Mouse (Mus musculus): Measurements from ENCODE around the gene Gpr1. TPM values are rescaled to one million over a fixed set of nuclear protein-coding genes. Genes with fewer than 3 reads are reported as not detected.
"Not testable (repeated sequence)": the region's sequence is repeated elsewhere in the genome, so short reads cannot be mapped to it uniquely, and the experiment has no call there.

The Gpr1 gene
- polyA plus RNA-seq, 1 experiment from 2014 or later: 0.24 TPM

- ATAC-seq (ENCODE audit: insufficient number of reproducible peaks, insufficient read depth, low FRiP score, low TSS enrichment): no peak
- H3K4me1 ChIP-seq: peaks cover 15% of the 10 kb centered on the region
- no peak overlapping the region for H3K27ac ChIP-seq
- H3K27me3 ChIP-seq: no peaks in the 10 kb centered on the region
- peak overlapping the region; percentile 96; the same call in 1 of the 2 replicates for H3K4me3 ChIP-seq
- H3K36me3 ChIP-seq: peaks cover 23% of the 10 kb centered on the region
- peak overlapping the region; percentile 62 for H3K4me2 ChIP-seq (replicated peaks)
- no peaks in the 10 kb centered on the region for H3K9me3 ChIP-seq
- 69% methylated on average over 3 of the region's 3 CpGs for WGBS
- peak overlapping the region; percentile 85 for H3K9ac ChIP-seq
These were observed 36.0 kb downstream of the Gpr1 start for GRCm38 (mm10) chr1:63178308-63178707.

- Histone ChIP-seq H3K27ac (peak within 1 kb of the TSS; percentile 88), H3K9me3 (no peaks in the 10 kb centered on the region), H3K4me3 (peak within 1 kb of the TSS; percentile 96), H3K9ac (peak within 1 kb of the TSS; percentile 85), H3K27me3 (no peaks in the 10 kb centered on the region), H3K4me1 (peaks cover 15% of the 10 kb centered on the region), H3K4me2 (replicated peaks) (peak within 1 kb of the TSS; percentile 62), H3K36me3 (peaks cover 25% of the 10 kb centered on the region)
- peak; percentile 66 for ATAC-seq (ENCODE audit: insufficient number of reproducible peaks, insufficient read depth, low FRiP score, low TSS enrichment)
- WGBS: under 1% methylated on average over 72 of the region's 72 CpGs
These were observed 37.5 kb downstream of the Gpr1 start, which contains the start of the genes Eef1b2 and Ndufs1 for GRCm38 (mm10) chr1:63176604-63177421. TSS of gene Eef1b2 (plus strand) at chr1:63176825. TSS of gene Ndufs1 (minus strand) at chr1:63176833.

GRCm38 (mm10) chr1:63176259-63176603 is 38.1 kb downstream of the Gpr1 start:
- Histone ChIP-seq H3K4me2 (replicated peaks) (peak overlapping the region; percentile 62), H3K27ac (peak overlapping the region; percentile 88), H3K9ac (peak overlapping the region; percentile 85), H3K27me3 (no peaks in the 10 kb centered on the region), H3K9me3 (no peaks in the 10 kb centered on the region), H3K4me1 (peaks cover 15% of the 10 kb centered on the region), H3K4me3 (peak overlapping the region; percentile 96), H3K36me3 (peaks cover 29% of the 10 kb centered on the region)
- under 1% methylated on average over 14 of the region's 14 CpGs for WGBS
- ATAC-seq (ENCODE audit: insufficient number of reproducible peaks, insufficient read depth, low FRiP score, low TSS enrichment): no peak

DNA sequence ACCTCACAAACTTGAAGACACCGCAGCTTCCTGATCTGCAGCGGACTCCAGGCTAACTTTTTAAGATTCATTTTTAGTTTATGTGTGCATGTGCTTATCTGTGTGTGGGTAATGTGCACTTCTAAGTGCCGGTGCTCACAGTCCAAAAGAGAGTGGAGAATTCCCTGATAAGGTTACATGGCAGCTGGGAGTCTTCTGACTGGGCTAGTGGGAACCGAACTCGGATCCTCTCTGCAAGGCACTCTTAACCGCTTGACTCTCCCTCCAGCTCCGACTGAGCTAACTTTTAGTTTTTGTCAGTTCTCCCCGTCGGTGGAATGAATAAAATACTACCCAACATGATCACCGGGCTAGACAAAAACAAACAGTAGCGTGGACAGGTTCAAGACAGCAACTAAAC is 38.5 kb downstream of the Gpr1 start:
- Histone ChIP-seq H3K27ac (peak overlapping the region; percentile 88; the same call in 1 of the 2 replicates), H3K4me3 (peak overlapping the region; percentile 96), H3K9me3 (no peaks in the 10 kb centered on the region), H3K36me3 (peaks cover 33% of the 10 kb centered on the region), H3K4me1 (peaks cover 15% of the 10 kb centered on the region), H3K9ac (peak overlapping the region; percentile 85), H3K4me2 (replicated peaks) (peak overlapping the region; percentile 62), H3K27me3 (no peaks in the 10 kb centered on the region)
- WGBS: 12% methylated on average over 11 of the region's 11 CpGs
- no peak for ATAC-seq (ENCODE audit: insufficient number of reproducible peaks, insufficient read depth, low FRiP score, low TSS enrichment)

GRCm38 (mm10) chr1:63168638-63169037 is 45.7 kb downstream of the Gpr1 start:
- ATAC-seq (ENCODE audit: insufficient number of reproducible peaks, insufficient read depth, low FRiP score, low TSS enrichment): no peak
- Histone ChIP-seq H3K9me3 (no peaks in the 10 kb centered on the region), H3K4me2 (replicated peaks) (no peak overlapping the region), H3K27me3 (no peaks in the 10 kb centered on the region), H3K4me1 (no peaks in the 10 kb centered on the region), H3K4me3 (no peak overlapping the region), H3K36me3 (peaks cover 58% of the 10 kb centered on the region), H3K27ac (no peak overlapping the region), H3K9ac (no peak overlapping the region)
- 87% methylated on average over 2 of the region's 2 CpGs for WGBS

- ATAC-seq (ENCODE audit: insufficient number of reproducible peaks, insufficient read depth, low FRiP score, low TSS enrichment): no peak
- no peak overlapping the region for H3K27ac ChIP-seq
- 96% methylated on average over 13 of the region's 13 CpGs for WGBS
These were observed 74.1 kb downstream of the Gpr1 start for GRCm38 (mm10) chr1:63140231-63140630.

DNA sequence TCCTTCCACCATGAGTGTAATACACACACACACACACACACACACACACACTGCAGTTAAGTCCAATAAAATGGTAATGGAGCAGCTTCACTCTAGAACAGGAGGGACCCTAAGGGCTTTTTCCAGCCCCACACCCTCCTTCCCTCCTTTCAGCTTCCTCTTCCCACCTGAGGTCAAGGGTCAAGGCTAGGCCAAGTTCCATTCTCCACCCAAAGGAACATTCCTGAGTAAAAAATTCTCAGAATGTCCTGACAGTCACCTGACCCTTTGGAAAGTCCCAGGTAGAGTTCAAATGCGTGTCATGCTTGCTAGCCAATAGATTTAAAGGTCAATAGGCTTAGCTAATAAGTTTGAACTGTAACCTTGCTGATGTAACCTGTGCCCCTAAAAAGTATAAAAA is 75.8 kb downstream of the Gpr1 start:
- H3K36me3 ChIP-seq: peaks cover 24% of the 10 kb centered on the region
- ATAC-seq (ENCODE audit: insufficient number of reproducible peaks, insufficient read depth, low FRiP score, low TSS enrichment): not testable (repeated sequence)

More at GRCm38 (mm10) chr1:63140231-63140630, 74.1 kb downstream of the Gpr1 start:
- Histone ChIP-seq H3K27me3 (no peaks in the 10 kb centered on the region), H3K4me3 (no peak overlapping the region), H3K4me1 (no peaks in the 10 kb centered on the region), H3K9me3 (no peaks in the 10 kb centered on the region), H3K4me2 (replicated peaks) (no peak overlapping the region), H3K9ac (no peak overlapping the region), H3K36me3 (peaks cover 39% of the 10 kb centered on the region)

DNA sequence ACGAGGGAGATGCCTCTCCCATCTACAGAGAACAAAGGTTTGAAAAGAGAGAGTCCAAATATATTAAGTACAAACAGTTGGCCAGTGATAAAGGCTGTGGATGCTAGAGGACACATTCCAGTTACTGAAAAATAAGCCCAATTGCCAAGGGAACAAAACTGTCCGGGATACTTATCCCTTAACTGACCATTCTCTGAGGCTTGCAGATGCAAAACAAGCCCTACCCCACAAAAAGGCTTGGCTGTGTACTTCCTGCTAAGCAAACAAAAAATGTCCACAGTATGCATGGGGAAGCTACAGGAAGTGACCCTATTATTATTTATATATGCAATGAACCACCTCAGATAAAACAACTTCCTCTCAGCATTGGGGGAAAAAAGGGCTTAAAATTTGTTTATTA is 76.4 kb downstream of the Gpr1 start:
- no peak overlapping the region for H3K27ac ChIP-seq
- H3K36me3 ChIP-seq: peaks cover 20% of the 10 kb centered on the region
- H3K4me2 ChIP-seq (replicated peaks): no peak overlapping the region
- H3K9ac ChIP-seq: no peak overlapping the region
- no peaks in the 10 kb centered on the region for H3K4me1 ChIP-seq
- no peak overlapping the region for H3K4me3 ChIP-seq
- no peak for ATAC-seq (ENCODE audit: insufficient number of reproducible peaks, insufficient read depth, low FRiP score, low TSS enrichment)
- no peaks in the 10 kb centered on the region for H3K27me3 ChIP-seq
- 86% methylated on average over 2 of the region's 2 CpGs for WGBS
- H3K9me3 ChIP-seq: no peaks in the 10 kb centered on the region

More for the DNA sequence above, 75.8 kb downstream of the Gpr1 start:
- not testable (repeated sequence) for H3K9ac ChIP-seq; H3K9me3 ChIP-seq; H3K27me3 ChIP-seq; H3K4me3 ChIP-seq; H3K27ac ChIP-seq; H3K4me1 ChIP-seq; H3K4me2 ChIP-seq (replicated peaks)
- WGBS: 85% methylated on average over 1 of the region's 1 CpGs

DNA sequence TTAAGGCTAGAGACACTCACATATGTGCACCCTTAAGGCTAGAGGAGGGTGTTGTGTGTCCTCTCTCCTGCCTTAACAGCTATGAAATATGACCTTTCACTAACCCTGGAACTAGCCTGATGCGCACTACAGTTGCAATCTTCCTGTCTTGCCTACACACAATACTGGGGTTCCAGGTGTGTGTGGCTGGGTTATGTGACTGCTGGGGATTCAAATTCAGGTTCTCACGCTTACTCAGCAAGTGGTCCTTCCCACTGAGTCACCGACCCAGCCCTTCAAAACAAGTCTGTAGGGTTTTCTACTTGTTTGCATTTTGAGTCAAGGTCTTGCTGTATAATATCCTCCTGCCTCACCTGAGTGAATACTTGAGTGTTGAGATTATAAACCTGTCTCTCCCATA is 79.8 kb downstream of the Gpr1 start:
- peaks cover 4% of the 10 kb centered on the region; the same call in 1 of the 2 replicates for H3K4me1 ChIP-seq
- no peak for ATAC-seq (ENCODE audit: insufficient number of reproducible peaks, insufficient read depth, low FRiP score, low TSS enrichment)
- 0 out of 2 replicates have a peak, but pooled peaks cover 5% of the 10 kb centered on the region for H3K36me3 ChIP-seq
- H3K4me2 ChIP-seq (replicated peaks): no peak overlapping the region
- 76% methylated on average over 3 of the region's 3 CpGs for WGBS
- no peak overlapping the region for H3K4me3 ChIP-seq
- no peak overlapping the region for H3K27ac ChIP-seq
- no peaks in the 10 kb centered on the region for H3K9me3 ChIP-seq
- H3K27me3 ChIP-seq: no peaks in the 10 kb centered on the region
- no peak overlapping the region for H3K9ac ChIP-seq

Small RNA genes within 50 kb of the gene (microRNA-seq; reads per million reads assigned to microRNA genes)
- gene Gm24557: not detected
- gene Gm27512: not detected

Other genes starting within 250 kb of the Gpr1 start
- 10.8 and 12.9 TPM in 2 replicates for gene Ino80d, start 99.9 kb downstream of the Gpr1 start, polyA plus RNA-seq (2016; fragmentation: Nextera tagmentation; extraction: Ambion mirVana)
- gene Eef1b2, start 37.7 kb downstream of the Gpr1 start, polyA plus RNA-seq (2016; fragmentation: Nextera tagmentation; extraction: Ambion mirVana): 505 and 511 TPM in 2 replicates
- 134 and 136 TPM in 2 replicates for gene Ndufs1, start 37.7 kb downstream of the Gpr1 start, polyA plus RNA-seq (2016; fragmentation: Nextera tagmentation; extraction: Ambion mirVana)
- gene Zdbf2, start 58.7 kb upstream of the Gpr1 start, polyA plus RNA-seq (2016; fragmentation: Nextera tagmentation; extraction: Ambion mirVana): 22.2 and 24.0 TPM in 2 replicates
- gene Adam23, start 231.3 kb upstream of the Gpr1 start, polyA plus RNA-seq (2016; fragmentation: Nextera tagmentation; extraction: Ambion mirVana): 10.4 and 10.7 TPM in 2 replicates